Mouse (Mus musculus): ENCODE data around the gene D930048N14Rik. TPM values are rescaled to one million over a fixed set of nuclear protein-coding genes. Genes with fewer than 3 reads are reported as not detected.
A peak's percentile ranks its signal among the peaks of the same experiment; 100 is the strongest.

The D930048N14Rik gene
- polyA plus RNA-seq, 1 experiment from 2014 or later: 1.8 TPM

DNA sequence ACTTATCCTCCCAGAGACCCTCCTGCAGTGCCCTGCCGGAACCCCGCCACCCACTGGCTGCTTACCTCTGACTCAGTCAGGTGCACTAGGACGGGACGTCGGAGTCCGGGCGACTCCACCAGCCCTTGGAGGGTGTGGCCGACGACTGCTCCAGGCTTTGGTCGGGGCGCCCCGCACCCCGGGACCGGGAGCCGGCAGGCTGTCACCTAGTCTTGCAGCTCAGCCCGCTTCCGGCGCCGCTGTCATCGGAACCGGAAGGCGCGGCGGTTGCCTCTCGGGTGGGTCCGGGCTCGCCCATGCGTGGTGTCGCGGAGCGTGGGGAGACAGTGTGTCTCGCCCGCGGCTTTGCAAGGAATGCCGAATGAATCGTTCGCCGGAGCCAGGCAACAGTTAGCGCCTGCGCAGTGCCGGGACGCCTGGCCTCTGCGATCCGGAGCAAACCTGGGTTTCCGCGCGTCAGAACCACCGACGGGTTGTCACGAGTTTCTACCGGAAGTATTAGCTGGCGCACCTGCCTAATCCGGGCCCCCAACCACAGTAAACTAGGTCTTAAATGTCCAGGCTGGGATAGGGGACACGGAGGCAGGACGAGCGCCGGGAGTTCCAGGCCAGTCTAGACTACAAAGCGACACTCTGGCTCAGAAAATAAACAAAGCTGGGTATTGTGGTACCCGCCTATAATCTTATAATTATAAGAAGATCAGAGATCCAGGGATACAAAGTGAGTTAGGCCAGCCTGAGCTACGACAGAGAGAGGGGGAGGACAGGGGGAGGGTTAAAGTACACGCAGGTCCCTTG lies 15.0 kb upstream of the D930048N14Rik start, which contains the start of gene Rmnd5b:
Gene Rmnd5b, minus strand, starts transcription at position 372 of the 798 bp plus-strand sequence.
- Histone ChIP-seq H3K4me2 (ENCODE audit: low read length) (peak within 1 kb of the TSS; percentile 56), H3K4me3 (ENCODE audit: low read length) (peak within 1 kb of the TSS; percentile 93), H3K9ac (ENCODE audit: low read depth, low read length) (peak within 1 kb of the TSS; percentile 94), H3K27ac (ENCODE audit: low read depth, low read length) (peak within 1 kb of the TSS; percentile 83), H3K4me1 (ENCODE audit: control insufficient read depth, insufficient read depth, low read depth, low read length) (peaks cover 17% of the 10 kb centered on the region), H3K36me3 (ENCODE audit: control insufficient read depth, insufficient read depth, low read length) (no peaks in the 10 kb centered on the region), H3K9me3 (ENCODE audit: control insufficient read depth, low read length) (no peaks in the 10 kb centered on the region), H3K27me3 (replicated peaks; ENCODE audit: control insufficient read depth, insufficient read depth, low read length) (no peaks in the 10 kb centered on the region)
- peak; percentile 94 for ATAC-seq
- WGBS: under 1% methylated on average over 61 of the region's 61 CpGs

DNA sequence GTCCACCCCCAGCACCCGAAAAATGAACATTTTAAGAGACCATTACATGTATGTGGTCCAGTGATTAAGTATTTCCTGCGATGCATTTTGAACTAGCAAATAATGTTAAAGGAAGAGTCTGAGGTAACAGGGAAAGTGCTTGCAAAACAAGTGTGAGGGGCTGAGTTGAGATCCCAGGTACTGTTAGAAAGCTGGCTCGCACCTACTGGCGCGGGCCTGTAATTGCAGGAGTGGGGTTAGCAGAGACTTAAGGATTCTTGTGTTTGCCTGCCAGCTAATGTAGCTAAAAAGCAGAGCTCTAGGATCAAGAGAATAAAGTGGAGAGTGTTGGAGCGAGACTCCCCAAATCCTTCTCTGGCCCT lies 14.4 kb upstream of the D930048N14Rik start:
- WGBS: 6% methylated on average over 6 of the region's 6 CpGs
- no peaks in the 10 kb centered on the region for H3K36me3 ChIP-seq (ENCODE audit: control insufficient read depth, insufficient read depth, low read length)
- ATAC-seq: peak; percentile 25; the same call in 1 of the 2 replicates

DNA sequence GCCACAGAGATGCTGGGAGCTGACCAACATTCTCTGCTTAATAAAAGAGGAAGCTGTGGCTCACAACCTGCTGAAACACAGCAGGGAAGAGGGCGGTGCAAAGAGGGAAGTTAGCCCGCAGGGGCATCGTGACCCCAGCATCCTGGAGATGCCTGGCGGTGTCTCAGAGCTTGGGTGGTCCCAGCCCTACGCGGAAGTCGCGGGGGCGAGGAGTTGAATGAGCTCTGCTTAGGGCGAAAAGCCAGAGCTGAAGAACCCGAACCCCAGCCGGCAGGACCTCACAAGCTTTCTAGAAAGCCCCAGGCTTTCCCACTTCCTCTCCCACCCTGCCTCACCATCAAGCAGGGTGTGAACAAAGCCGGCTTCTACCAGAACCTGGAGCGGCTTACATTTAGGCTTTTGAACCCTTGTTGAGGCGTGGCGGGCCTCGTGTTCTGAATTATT lies 12.8 kb upstream of the D930048N14Rik start:
- Histone ChIP-seq H3K9me3 (ENCODE audit: control insufficient read depth, low read length) (no peaks in the 10 kb centered on the region), H3K4me2 (ENCODE audit: low read length) (peak overlapping the region; percentile 20; the same call in 1 of the 2 replicates), H3K27ac (ENCODE audit: low read depth, low read length) (0 out of 2 replicates have a peak overlapping the region, but pooled peaks have one; percentile 5), H3K27me3 (replicated peaks; ENCODE audit: control insufficient read depth, insufficient read depth, low read length) (no peaks in the 10 kb centered on the region), H3K36me3 (ENCODE audit: control insufficient read depth, insufficient read depth, low read length) (no peaks in the 10 kb centered on the region), H3K9ac (ENCODE audit: low read depth, low read length) (no peak overlapping the region), H3K4me1 (ENCODE audit: control insufficient read depth, insufficient read depth, low read depth, low read length) (peaks cover 17% of the 10 kb centered on the region), H3K4me3 (ENCODE audit: low read length) (no peak overlapping the region)
- ATAC-seq: no peak
- WGBS: 4% methylated on average over 17 of the region's 17 CpGs

More for the DNA sequence above, 14.4 kb upstream of the D930048N14Rik start:
- no peaks in the 10 kb centered on the region for H3K27me3 ChIP-seq (replicated peaks; ENCODE audit: control insufficient read depth, insufficient read depth, low read length)
- H3K27ac ChIP-seq (ENCODE audit: low read depth, low read length): peak overlapping the region; percentile 83
- no peaks in the 10 kb centered on the region for H3K9me3 ChIP-seq (ENCODE audit: control insufficient read depth, low read length)
- peaks cover 17% of the 10 kb centered on the region for H3K4me1 ChIP-seq (ENCODE audit: control insufficient read depth, insufficient read depth, low read depth, low read length)
- peak overlapping the region; percentile 93 for H3K4me3 ChIP-seq (ENCODE audit: low read length)
- peak overlapping the region; percentile 94 for H3K9ac ChIP-seq (ENCODE audit: low read depth, low read length)
- peak overlapping the region; percentile 56 for H3K4me2 ChIP-seq (ENCODE audit: low read length)

DNA sequence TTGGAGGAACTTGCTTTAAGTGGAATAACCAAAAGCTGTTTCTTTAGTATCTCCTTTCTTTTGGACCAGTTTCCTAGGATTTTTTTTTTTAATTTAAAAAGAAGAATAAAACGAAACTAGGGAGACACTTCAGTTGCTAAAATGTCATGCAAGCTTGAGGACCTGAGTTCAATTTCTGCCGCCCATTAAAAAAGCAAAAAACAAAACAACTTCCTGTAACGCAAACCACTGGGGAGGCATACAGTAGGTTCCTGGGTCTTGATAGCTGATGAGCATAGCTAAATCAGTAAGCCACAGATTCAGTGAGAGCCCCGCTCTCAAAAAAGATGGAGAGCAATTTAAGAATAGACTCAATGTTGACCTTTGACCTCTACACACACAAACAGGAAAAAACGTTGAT lies 12.3 kb upstream of the D930048N14Rik start:
- Histone ChIP-seq H3K9ac (ENCODE audit: low read depth, low read length) (no peak overlapping the region), H3K27ac (ENCODE audit: low read depth, low read length) (no peak overlapping the region), H3K4me2 (ENCODE audit: low read length) (no peak overlapping the region), H3K36me3 (ENCODE audit: control insufficient read depth, insufficient read depth, low read length) (no peaks in the 10 kb centered on the region), H3K4me3 (ENCODE audit: low read length) (no peak overlapping the region), H3K4me1 (ENCODE audit: control insufficient read depth, insufficient read depth, low read depth, low read length) (peaks cover 17% of the 10 kb centered on the region), H3K9me3 (ENCODE audit: control insufficient read depth, low read length) (no peaks in the 10 kb centered on the region), H3K27me3 (replicated peaks; ENCODE audit: control insufficient read depth, insufficient read depth, low read length) (no peaks in the 10 kb centered on the region)
- no peak for ATAC-seq
- WGBS: 69% methylated on average over 5 of the region's 5 CpGs

DNA sequence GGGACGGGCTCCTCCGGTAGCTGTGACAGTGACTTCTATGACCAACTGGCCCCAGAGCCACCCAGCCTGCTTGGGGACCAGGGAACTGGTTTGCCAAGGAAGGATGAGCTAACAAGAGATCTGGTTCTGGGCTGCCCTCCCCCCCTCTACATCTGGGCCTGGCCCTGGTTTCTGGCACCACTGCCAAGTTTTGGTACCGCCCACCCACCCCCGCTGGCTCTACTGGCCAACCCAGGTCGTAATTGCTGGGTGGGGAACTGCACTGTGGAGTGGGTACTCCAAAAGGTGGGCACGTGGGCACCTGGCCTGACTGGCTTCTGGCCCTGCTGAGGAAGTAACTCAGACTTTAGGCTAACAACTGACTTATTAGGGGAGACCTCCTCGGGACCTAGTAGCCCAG lies 10.0 kb upstream of the D930048N14Rik start:
- no peak for ATAC-seq
- H3K4me1 ChIP-seq (ENCODE audit: control insufficient read depth, insufficient read depth, low read depth, low read length): peaks cover 8% of the 10 kb centered on the region; the same call in 1 of the 2 replicates
- H3K27me3 ChIP-seq (replicated peaks; ENCODE audit: control insufficient read depth, insufficient read depth, low read length): no peaks in the 10 kb centered on the region
- H3K36me3 ChIP-seq (ENCODE audit: control insufficient read depth, insufficient read depth, low read length): peaks cover 3% of the 10 kb centered on the region; the same call in 1 of the 2 replicates
- H3K9ac ChIP-seq (ENCODE audit: low read depth, low read length): no peak overlapping the region
- no peak overlapping the region for H3K27ac ChIP-seq (ENCODE audit: low read depth, low read length)
- no peak overlapping the region for H3K4me3 ChIP-seq (ENCODE audit: low read length)
- WGBS: 88% methylated on average over 7 of the region's 7 CpGs
- H3K4me2 ChIP-seq (ENCODE audit: low read length): no peak overlapping the region
- no peaks in the 10 kb centered on the region for H3K9me3 ChIP-seq (ENCODE audit: control insufficient read depth, low read length)

DNA sequence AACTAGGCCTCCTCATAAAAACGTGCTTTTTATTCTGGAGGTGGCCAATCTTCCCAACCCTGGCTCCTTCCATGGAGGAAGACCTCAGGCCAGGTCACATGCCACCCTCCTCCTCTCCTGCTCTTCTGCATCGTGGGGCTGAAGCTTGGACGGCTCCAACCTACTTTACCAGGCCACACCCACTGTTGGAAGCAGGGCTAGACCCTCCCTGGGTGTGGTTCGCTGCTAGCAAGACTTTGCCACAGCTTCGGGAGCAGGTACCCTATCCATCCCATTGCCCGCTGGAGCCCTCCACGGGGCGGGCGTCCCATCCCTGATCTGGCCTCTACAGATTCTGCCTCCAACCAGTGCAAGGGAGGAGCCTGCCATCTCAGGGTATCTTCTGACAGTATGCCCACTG lies 7.6 kb upstream of the D930048N14Rik start:
- peaks cover 3% of the 10 kb centered on the region; the same call in 1 of the 2 replicates for H3K36me3 ChIP-seq (ENCODE audit: control insufficient read depth, insufficient read depth, low read length)
- no peaks in the 10 kb centered on the region for H3K27me3 ChIP-seq (replicated peaks; ENCODE audit: control insufficient read depth, insufficient read depth, low read length)
- ATAC-seq: no peak
- H3K4me3 ChIP-seq (ENCODE audit: low read length): no peak overlapping the region
- WGBS: 80% methylated on average over 9 of the region's 9 CpGs
- no peak overlapping the region for H3K4me2 ChIP-seq (ENCODE audit: low read length)
- H3K9ac ChIP-seq (ENCODE audit: low read depth, low read length): no peak overlapping the region
- H3K4me1 ChIP-seq (ENCODE audit: control insufficient read depth, insufficient read depth, low read depth, low read length): peaks cover 3% of the 10 kb centered on the region; the same call in 1 of the 2 replicates
- H3K9me3 ChIP-seq (ENCODE audit: control insufficient read depth, low read length): no peaks in the 10 kb centered on the region
- no peak overlapping the region for H3K27ac ChIP-seq (ENCODE audit: low read depth, low read length)

DNA sequence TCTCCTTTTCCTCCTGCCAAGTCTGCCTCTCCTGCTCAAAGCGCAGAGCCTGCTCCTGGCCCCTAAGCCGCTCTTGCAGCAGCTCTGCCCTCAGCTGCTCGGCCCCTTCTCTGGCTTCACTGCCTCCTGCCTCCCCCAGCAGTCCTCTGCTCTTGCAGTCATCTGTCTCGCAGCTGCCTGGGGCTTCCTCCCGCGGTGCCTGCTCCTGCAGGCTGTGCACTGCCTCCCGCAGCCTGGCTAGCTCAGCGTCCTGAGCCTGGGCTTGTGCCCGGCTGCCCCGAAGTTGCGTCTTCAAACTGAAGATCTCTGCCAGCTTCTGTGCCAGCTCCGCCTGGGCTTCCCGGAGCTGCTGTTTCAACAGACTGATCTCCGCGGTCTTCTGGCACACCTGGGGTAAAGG lies 7.0 kb upstream of the D930048N14Rik start:
- Histone ChIP-seq H3K27ac (ENCODE audit: low read depth, low read length) (0 out of 2 replicates have a peak overlapping the region, but pooled peaks have one; percentile 8), H3K36me3 (ENCODE audit: control insufficient read depth, insufficient read depth, low read length) (peaks cover 3% of the 10 kb centered on the region; the same call in 1 of the 2 replicates), H3K4me3 (ENCODE audit: low read length) (no peak overlapping the region), H3K9me3 (ENCODE audit: control insufficient read depth, low read length) (no peaks in the 10 kb centered on the region), H3K9ac (ENCODE audit: low read depth, low read length) (no peak overlapping the region), H3K4me1 (ENCODE audit: control insufficient read depth, insufficient read depth, low read depth, low read length) (peaks cover 8% of the 10 kb centered on the region), H3K27me3 (replicated peaks; ENCODE audit: control insufficient read depth, insufficient read depth, low read length) (no peaks in the 10 kb centered on the region), H3K4me2 (ENCODE audit: low read length) (peak overlapping the region; percentile 20; the same call in 1 of the 2 replicates)
- WGBS: 53% methylated on average over 15 of the region's 15 CpGs
- peak; percentile 29; the same call in 1 of the 2 replicates for ATAC-seq

DNA sequence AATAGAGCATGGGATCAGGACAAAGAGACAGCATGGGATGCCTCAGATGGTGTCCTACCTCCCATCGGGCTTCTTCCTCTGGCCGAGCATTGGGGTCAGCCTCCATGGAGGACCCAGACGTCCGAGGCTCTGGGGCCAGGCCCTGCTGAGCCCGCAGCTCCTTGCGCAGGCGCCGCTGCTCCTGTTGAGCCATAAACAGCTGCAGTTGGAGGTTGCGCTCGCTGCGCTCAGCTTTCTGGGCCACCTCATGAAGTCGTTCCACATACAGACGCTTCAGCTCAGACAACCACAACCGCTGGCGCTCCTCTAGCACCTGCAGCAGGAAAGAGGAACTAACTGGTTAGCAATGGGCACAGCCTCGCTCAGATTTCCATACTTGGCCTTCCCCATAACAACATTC lies 6.5 kb upstream of the D930048N14Rik start:
- no peak for ATAC-seq
- H3K9ac ChIP-seq (ENCODE audit: low read depth, low read length): no peak overlapping the region
- H3K4me3 ChIP-seq (ENCODE audit: low read length): no peak overlapping the region
- peaks cover 3% of the 10 kb centered on the region; the same call in 1 of the 2 replicates for H3K36me3 ChIP-seq (ENCODE audit: control insufficient read depth, insufficient read depth, low read length)
- peaks cover 13% of the 10 kb centered on the region for H3K4me1 ChIP-seq (ENCODE audit: control insufficient read depth, insufficient read depth, low read depth, low read length)
- no peak overlapping the region; the same call in 1 of the 2 replicates for H3K27ac ChIP-seq (ENCODE audit: low read depth, low read length)
- H3K27me3 ChIP-seq (replicated peaks; ENCODE audit: control insufficient read depth, insufficient read depth, low read length): no peaks in the 10 kb centered on the region
- no peaks in the 10 kb centered on the region for H3K9me3 ChIP-seq (ENCODE audit: control insufficient read depth, low read length)
- whole genome bisulfite sequencing: 63% methylated on average over 16 of the region's 16 CpGs
- H3K4me2 ChIP-seq (ENCODE audit: low read length): no peak overlapping the region

DNA sequence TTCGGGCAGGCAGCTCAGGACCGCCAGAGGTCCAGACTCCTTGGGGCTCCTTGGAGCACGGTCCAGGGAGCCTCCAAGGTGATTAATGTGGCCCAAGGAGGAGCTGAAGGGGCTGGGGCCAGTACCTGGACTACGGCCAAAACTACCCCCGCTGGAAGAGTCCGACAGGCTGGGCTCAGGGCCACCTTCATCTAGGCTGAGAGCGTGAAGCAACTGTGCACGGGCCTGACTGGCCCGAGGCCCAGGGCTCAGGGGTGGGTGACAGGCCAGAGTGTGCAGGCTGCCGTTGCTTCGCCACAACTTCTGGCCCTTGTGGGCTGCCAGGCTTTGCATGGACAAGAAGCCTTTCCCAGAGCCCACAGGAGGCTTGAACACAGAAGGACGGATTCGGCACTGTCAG lies 5.5 kb upstream of the D930048N14Rik start:
- no peaks in the 10 kb centered on the region for H3K9me3 ChIP-seq (ENCODE audit: control insufficient read depth, low read length)
- ATAC-seq: peak; percentile 40; the same call in 1 of the 2 replicates
- H3K9ac ChIP-seq (ENCODE audit: low read depth, low read length): no peak overlapping the region
- no peak overlapping the region for H3K27ac ChIP-seq (ENCODE audit: low read depth, low read length)
- H3K4me3 ChIP-seq (ENCODE audit: low read length): no peak overlapping the region
- peaks cover 24% of the 10 kb centered on the region for H3K4me1 ChIP-seq (ENCODE audit: control insufficient read depth, insufficient read depth, low read depth, low read length)
- H3K27me3 ChIP-seq (replicated peaks; ENCODE audit: control insufficient read depth, insufficient read depth, low read length): no peaks in the 10 kb centered on the region
- no peak overlapping the region for H3K4me2 ChIP-seq (ENCODE audit: low read length)
- 70% methylated on average over 13 of the region's 13 CpGs for WGBS
- H3K36me3 ChIP-seq (ENCODE audit: control insufficient read depth, insufficient read depth, low read length): peaks cover 3% of the 10 kb centered on the region; the same call in 1 of the 2 replicates
